Mouse (Mus musculus): ENCODE measurements at regions not wholly inside any gene's neighbourhood (a gene's known extent, or its start where the extent isn't known, plus 50 kb on each side); places are given as distances from the start of the nearest gene placed in this dataset.

- no peak for DNase-seq
Observed at GRCm38 (mm10) chr8:77850523-77850922, 126.3 kb upstream of the Ednra start.

- no peak for DNase-seq
Observed at GRCm38 (mm10) chr8:77870264-77870663, 146.0 kb upstream of the Ednra start.

DNA sequence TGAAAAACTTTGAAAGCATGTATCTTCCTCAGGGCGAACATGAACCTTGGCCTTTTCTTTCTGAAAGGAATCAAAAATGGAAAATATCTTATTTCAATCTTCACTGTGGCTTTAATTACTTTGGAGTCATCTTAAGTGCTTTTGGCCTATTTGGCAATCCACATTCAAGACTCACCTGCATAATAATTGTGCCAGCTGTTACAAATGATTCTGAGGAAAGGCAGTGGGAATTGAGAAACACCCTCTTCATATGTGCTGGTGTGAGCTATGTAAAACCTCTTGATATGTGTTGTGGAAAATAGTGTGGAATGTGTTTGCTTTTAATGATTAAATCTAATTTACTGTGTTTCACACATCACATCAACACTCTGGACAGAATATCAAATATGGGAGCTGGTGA lies 148.5 kb upstream of the Ednra start:
- no peak for DNase-seq

GRCm38 (mm10) chr8:77919776-77920175 lies 195.5 kb upstream of the Ednra start:
- DNase-seq, result no peak

DNA sequence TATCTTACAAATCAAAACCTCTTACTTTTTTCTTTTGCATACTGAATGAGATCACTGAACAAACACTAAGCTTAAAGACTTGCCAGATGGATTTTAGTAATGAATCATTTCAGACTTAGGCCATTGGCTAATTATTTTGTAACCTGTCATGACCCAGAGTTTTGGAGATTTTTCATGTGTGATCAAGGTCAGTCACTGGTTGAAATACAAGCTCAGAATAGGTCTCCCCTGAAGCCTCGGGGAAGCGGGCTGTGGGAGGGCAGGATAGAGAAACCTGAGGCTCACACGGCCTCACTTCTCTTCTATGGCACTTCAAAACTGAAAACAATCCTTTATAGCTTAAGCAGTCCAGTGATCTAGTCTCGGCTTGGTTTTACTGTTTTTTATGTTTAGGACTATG lies 197.6 kb upstream of the Ednra start:
- DNase-seq, result peak in 1 of 2 experiments; percentile 3

DNA sequence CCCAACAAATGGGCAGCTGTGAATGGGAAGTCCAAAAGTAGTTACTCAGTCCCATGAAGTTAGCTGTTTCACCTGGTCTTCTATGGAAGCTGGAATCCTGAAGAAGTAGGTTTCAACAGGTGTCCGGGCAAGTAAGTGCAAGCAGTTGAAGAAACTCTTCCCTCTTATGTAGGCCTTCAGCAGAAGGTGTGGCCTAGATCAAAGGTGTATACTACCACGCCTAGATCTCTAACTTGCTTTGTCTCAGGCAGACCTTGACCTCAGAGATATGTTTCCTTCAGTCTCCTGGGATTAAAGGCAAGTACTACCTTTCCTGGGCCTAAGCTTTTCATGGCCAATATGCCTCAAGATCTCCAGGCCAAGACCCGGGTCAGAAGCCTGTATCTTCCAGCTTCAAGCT lies 223.4 kb upstream of the Ednra start:
- no peak for DNase-seq

DNA sequence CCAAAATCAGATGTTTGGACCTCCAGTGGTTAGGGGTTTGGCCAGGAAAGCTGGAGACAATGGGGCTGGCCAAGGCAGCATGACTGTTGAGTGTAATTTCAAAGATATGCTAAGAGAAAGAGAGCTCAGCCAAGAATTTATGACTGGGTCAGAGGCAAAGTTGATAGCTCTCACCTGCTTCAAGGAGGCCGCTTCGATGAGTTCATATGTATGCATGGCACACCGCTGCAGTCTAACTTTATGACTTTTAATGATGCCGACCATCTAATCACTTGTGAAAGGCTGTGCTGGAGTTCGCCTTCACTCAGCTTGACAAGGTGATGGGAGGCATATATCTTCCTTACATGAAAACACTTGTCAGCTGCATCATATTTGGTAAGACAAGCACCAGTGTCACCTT lies 225.4 kb upstream of the Ednra start:
- no peak for DNase-seq

DNA sequence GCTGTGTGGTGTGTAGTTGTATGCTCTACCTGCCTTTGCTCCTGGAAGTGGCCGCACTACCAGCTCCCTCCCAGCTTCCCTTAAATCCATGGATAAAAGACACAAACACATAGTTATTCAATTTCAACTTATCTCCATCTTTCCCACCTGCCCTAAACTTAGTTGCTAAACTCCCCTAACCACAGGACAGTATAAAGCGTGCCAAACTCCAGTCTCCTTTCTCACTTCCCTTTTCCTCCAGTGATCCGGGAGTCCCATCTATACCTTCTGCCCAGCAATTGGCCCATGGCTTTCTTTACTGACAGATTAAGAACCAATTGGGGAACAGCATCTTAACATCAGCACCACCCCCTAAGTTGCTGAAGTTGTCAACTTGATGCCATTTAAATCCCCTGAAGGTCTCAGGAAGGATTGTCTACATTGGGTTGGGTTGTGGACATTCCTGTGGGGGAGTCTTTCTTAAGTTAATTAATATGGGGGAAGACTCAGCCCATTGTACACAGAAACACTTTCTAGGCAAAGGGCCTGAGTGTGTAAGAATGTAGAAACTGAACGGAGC lies 234.6 kb upstream of the Ednra start:
- no peak for DNase-seq

GRCm38 (mm10) chr8:77963102-77963698 lies 238.9 kb upstream of the Ednra start:
- no peak for DNase-seq

- peak; percentile 10 to 23 for DNase-seq
Observed at GRCm38 (mm10) chr8:77970378-77970777, 242.7 kb upstream of the Ttc29 start.

GRCm38 (mm10) chr8:77973714-77974113 lies 239.4 kb upstream of the Ttc29 start:
- DNase-seq, result peak in 1 of 2 experiments; percentile 11

GRCm38 (mm10) chr8:77979106-77979505 lies 234.0 kb upstream of the Ttc29 start:
- DNase-seq, result no peak

- DNase-seq, result no peak
Observed at GRCm38 (mm10) chr8:77980701-77981100, 232.4 kb upstream of the Ttc29 start.

- no peak for DNase-seq
Observed at GRCm38 (mm10) chr8:77982031-77982430, 231.1 kb upstream of the Ttc29 start.

DNA sequence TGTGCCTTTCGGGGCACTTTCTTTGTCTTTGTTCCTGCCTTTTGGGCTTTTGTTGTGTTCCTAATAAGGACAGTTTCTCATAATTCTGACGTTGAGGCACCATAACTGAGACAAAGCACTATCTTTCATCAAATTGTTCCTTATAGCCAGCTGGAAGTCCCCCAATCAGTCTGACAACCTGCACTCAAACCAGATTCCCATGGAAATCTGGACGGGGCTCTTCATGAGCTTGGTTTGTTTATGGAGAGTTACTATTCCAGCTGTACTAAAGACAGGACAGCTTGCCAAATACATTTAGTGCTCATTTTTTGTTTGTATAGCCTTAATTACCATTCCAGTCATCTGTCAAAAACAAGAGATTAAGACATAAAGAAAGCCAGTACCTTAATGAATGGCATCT lies 229.6 kb upstream of the Ttc29 start:
- no peak for DNase-seq

DNA sequence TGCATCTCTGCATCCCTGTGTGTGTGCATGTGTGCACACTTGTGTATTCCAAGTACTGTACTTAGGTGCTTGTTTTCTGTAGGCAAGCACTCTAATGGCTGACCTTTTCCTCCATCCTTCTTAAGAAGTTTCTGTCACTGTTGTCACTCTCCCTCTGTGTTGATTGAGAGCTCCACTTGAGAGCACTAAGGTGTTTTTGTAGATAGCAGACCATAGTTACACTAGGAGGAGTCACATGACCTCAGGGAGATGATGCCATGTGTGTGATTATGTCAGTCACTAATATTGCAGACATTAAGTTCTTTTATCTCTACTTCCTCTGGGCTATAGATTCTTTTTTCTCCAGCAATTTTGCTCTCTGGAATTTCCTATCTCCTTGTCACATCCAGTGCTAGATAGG lies 225.9 kb upstream of the Ttc29 start:
- DNase-seq, result no peak

GRCm38 (mm10) chr8:77988291-77989056 lies 224.6 kb upstream of the Ttc29 start:
- no peak for DNase-seq

DNA sequence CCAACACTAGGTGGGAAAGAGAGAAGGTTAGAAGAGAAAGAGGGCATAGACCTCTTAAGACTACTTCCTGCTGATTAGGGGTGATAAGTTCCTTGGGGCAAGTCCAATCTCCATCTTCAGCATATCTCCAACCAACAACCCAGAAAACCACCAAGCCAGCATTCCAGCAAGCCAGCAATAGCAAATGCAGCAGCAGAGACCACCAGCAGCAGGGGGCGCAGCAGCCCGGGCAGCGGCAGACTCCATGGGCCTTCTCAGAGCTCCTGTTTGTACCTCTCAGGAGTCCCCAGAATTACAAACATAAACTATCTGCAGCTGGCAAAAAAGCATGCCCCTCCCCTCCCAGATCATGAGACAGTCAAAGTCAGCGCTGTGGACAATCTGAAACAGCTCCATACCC lies 222.0 kb upstream of the Ttc29 start:
- peak in 1 of 2 experiments; percentile 17 for DNase-seq

DNA sequence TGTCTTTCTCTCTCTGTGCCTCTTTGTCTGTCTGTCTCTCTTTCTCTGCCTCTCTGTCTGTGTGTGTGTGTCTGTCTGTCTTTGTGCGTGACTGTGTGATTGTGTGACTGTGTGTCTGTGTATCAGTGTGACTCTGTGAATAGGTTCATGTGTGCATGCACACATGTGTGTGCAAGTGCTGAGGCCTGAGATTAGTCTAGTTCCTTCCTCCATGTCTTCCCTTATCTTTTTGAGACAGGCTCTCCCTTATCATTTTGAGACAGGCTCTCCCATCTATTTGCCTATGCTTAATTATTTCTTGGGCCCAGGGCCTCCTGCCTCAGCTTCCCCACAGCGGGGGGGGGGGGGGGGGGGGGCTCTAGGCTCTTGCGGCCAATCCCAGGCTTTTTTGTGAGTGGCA lies 212.8 kb upstream of the Ttc29 start:
- DNase-seq, result no peak

DNA sequence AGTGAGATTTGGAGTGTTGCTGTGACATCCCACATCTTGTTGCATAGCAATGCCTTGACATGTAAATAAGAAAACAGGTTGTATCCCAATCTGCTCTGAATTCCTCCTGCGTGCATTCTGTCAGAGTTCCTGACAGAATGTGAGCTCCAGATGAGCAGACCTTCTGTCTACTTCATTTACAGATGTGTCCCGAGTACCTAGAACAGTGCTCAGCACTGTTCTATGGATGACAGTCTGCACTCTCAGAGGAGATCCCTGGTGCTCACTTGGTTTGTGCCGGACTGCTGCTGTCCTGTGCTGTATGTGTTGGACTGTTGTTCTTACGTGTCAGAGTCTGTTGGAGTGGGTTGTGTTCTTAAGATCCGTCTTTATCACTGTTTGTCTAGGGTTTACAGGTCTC lies 211.4 kb upstream of the Ttc29 start:
- no peak for DNase-seq

DNA sequence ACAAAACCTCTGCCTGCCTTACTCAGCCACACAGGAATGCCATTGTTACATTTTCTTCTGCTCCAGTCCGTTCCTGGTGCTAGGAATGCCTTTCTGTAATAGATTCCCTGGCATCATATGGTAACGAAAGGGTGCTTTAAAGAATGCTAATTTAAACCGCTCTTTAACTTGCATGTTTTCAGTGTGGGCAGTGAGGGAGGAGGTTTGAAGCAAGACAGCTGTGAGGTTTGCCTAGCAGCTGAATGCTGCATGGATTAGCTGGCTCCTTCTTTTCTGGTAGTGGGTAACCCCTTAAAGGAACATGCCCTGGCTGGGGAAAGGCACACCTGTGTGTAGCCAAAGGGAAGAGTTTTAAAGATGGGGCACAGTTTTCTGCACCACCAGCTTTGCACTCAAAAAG lies 211.0 kb upstream of the Ttc29 start:
- DNase-seq, result peak in 1 of 2 experiments; percentile 22

- DNase-seq, result peak; percentile 76 to 81
Observed at GRCm38 (mm10) chr8:78003888-78004543, 209.1 kb upstream of the Ttc29 start.

- peak; percentile 27 to 45 for DNase-seq
Observed at GRCm38 (mm10) chr8:78004891-78005290, 208.2 kb upstream of the Ttc29 start.

- DNase-seq, result no peak
Observed at GRCm38 (mm10) chr8:78013101-78013500, 200.0 kb upstream of the Ttc29 start.

Data from kidney, postnatal 4 days (tissue).